Mouse (Mus musculus) embryonic facial prominence, embryonic 13.5 days (tissue): ENCODE measurements around the gene Clstn1. TPM values are rescaled to one million over a fixed set of nuclear protein-coding genes. Genes with fewer than 3 reads are reported as not detected.

Source experiments
- ATAC-seq: fragments of 200-750 bp; cut with Nextera tagmentation; 2 replicates; pipeline ENCODE4 v1.8.0; 2017; ENCODE audit warnings: low read depth; ENCODE audit not compliant: insufficient number of reproducible peaks, insufficient read depth, low FRiP score, low TSS enrichment
- H3K27ac ChIP-seq: fragments of 300-500 bp; sonication (generic); 2 replicates; pipeline ENCODE4 v1.5.1; 2015; ENCODE audit warnings: moderate library complexity, mild to moderate bottlenecking, inconsistent platforms
- H3K27me3 ChIP-seq: fragments of 300-500 bp; sonication (generic); 2 replicates; pipeline ENCODE4 v1.6.1; 2015; ENCODE audit warnings: mild to moderate bottlenecking, inconsistent platforms
- H3K36me3 ChIP-seq: fragments of 300-500 bp; sonication (generic); 2 replicates; pipeline ENCODE4 v1.6.1; 2015; ENCODE audit warnings: mild to moderate bottlenecking, inconsistent platforms
- H3K4me1 ChIP-seq: fragments of 300-500 bp; sonication (generic); 2 replicates; pipeline ENCODE4 v1.6.1; 2015; ENCODE audit warnings: inconsistent platforms
- H3K4me2 ChIP-seq: fragments of 300-500 bp; sonication (generic); 2 replicates; pipeline ENCODE4 v1.6.1; 2015; ENCODE audit warnings: moderate library complexity, mild to moderate bottlenecking, inconsistent platforms
- H3K4me3 ChIP-seq: fragments of 300-500 bp; sonication (generic); 2 replicates; pipeline ENCODE4 v1.5.1; 2015; ENCODE audit warnings: mild to moderate bottlenecking, inconsistent platforms
- H3K9ac ChIP-seq: fragments of 300-500 bp; sonication (generic); 2 replicates; pipeline ENCODE4 v1.6.1; 2015; ENCODE audit warnings: mild to moderate bottlenecking, inconsistent platforms
- H3K9me3 ChIP-seq: fragments of 300-500 bp; sonication (generic); 2 replicates; pipeline ENCODE4 v1.6.1; 2016; ENCODE audit warnings: inconsistent platforms
- WGBS: fragments of 180-500 bp; shearing (Covaris S2); methylation state at CpG from one replicate; pipeline ENCODE4 v1.1.7; 2015; ENCODE audit warnings: mixed read lengths; 5-methylcytosine and 5-hydroxymethylcytosine counted together
- polyA plus RNA-seq: library from polyadenylated mRNA; unstranded; fragments of >200 nt; fragmentation: Nextera tagmentation; extraction: Ambion mirVana; gene quantifications from 2 replicates; pipeline ENCODE4 v1.2.1, GENCODE M21; 2015

Gene Clstn1
- polyA plus RNA-seq, 1 experiment from 2014 or later: 21.5 TPM

DNA sequence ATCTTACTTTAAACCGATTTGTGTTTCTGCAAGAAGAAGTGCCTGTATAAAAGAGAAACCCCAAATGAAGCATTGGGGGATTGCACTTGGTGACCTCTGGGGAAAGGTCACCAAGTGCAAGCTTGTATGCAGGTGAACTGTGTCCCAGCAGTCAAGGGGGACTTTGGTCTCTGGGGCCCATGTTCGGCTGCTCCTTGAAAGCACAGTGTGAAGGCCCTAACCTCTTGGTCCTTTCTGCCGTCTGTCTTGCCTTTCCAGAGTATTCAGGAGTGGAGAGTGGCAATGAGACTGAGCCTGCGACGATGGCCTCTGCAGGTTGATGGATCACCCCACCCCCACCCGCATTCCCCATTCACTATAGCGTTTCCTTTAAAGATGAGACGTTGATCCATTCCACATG lies 55.1 kb downstream of the Clstn1 start:
- no peak for ATAC-seq
- Histone ChIP-seq H3K4me1 (peaks cover 14% of the 10 kb centered on the region), H3K4me2 (no peak overlapping the region), H3K9me3 (no peaks in the 10 kb centered on the region), H3K27ac (no peak overlapping the region), H3K36me3 (peaks cover 89% of the 10 kb centered on the region), H3K27me3 (no peaks in the 10 kb centered on the region), H3K4me3 (no peak overlapping the region), H3K9ac (no peak overlapping the region)
- WGBS: 43% methylated on average over 8 of the region's 8 CpGs

DNA sequence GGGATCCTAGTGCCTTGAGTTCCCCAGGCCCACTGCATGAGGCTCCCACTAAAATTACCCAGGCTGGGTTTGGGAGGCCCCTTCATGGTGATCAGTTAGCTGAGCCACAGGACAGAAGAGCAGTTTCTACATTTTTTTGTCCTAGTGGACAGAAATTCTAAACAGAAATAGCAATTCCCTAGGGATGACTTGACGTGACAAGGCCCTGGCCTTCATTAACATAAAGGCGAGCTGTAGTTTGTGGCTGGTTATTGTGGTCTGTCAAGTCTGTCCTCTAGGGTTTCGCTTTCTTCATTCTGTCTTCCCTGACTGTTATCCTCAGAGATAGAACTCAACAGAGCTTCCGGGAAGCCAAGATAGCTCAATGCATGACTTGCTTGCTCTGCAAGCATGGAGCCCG lies 55.7 kb downstream of the Clstn1 start:
- Histone ChIP-seq H3K36me3 (peaks cover 89% of the 10 kb centered on the region), H3K27me3 (no peaks in the 10 kb centered on the region), H3K4me2 (no peak overlapping the region), H3K4me3 (no peak overlapping the region), H3K9me3 (no peaks in the 10 kb centered on the region), H3K4me1 (peaks cover 14% of the 10 kb centered on the region), H3K9ac (no peak overlapping the region), H3K27ac (no peak overlapping the region)
- 70% methylated on average over 5 of the region's 5 CpGs for WGBS
- ATAC-seq: no peak

DNA sequence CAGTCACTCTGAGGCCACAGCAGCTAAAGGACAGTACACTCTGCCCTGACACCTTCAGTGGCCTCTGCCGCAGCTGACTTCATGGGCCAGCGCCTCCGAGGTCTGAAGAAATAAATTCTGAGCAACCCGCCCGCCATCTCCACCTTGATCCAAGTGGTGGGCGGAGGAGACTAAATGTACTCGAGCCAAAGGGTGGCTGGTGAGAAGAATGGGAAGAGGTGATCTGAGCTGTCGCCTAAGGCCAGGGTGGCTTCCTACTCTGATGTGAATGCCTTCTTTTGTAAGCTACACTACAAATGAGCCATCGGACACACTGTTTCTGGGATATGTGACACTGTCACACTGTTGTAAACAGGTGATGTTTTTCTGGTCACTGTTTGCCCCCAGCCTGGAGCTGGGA lies 59.5 kb downstream of the Clstn1 start:
- 91% methylated on average over 9 of the region's 9 CpGs for WGBS
- Histone ChIP-seq H3K27me3 (no peaks in the 10 kb centered on the region), H3K4me2 (no peak overlapping the region), H3K4me3 (no peak overlapping the region), H3K36me3 (peaks cover 93% of the 10 kb centered on the region), H3K9ac (no peak overlapping the region), H3K27ac (no peak overlapping the region), H3K4me1 (peaks cover 19% of the 10 kb centered on the region), H3K9me3 (no peaks in the 10 kb centered on the region)
- ATAC-seq: no peak

DNA sequence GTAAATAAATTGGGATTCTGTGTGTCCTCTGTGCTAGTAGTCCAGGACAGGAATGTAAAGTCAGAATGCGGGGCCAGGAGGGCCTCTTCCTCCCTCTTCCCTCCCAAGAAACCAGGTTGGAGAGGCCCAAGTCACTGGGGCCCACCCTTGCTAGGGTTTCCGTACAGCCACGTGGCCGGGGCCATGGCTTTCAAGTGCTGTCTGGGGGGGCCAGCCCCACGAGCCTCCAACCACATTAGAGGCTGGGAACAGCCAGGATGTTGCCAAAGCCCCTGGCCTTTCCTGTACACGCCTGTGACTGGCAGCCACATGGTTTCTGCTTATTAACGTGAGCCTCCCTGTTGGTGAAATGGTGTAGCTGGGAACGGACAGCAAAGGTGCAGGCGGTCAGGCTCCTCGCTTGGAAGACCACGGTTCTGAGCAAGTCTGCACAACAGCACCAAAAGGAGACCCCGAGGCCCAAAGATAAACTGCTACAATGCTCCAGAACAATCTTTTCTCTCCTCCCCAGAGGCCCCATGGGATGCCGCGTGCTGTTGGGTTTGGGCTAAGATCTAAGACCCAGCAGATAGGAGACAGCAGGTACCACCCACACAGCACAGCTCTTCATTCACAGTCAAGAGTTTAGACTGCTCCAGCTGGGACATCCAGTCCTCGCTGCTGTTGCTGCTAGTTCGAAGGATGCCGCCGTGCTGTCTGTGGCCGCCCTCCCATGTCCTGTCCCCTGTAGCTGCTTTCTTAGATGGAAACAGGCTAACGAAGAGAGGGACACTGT lies 62.0 kb downstream of the Clstn1 start:
- H3K36me3 ChIP-seq: peaks cover 84% of the 10 kb centered on the region
- H3K9ac ChIP-seq: no peak overlapping the region
- H3K4me1 ChIP-seq: peaks cover 7% of the 10 kb centered on the region; the same call in 1 of the 2 replicates
- WGBS: 74% methylated on average over 20 of the region's 20 CpGs
- no peaks in the 10 kb centered on the region for H3K9me3 ChIP-seq
- H3K27ac ChIP-seq: 0 out of 2 replicates have a peak overlapping the region, but pooled peaks have one; percentile 28
- ATAC-seq: no peak
- H3K4me2 ChIP-seq: no peak overlapping the region
- H3K27me3 ChIP-seq: no peaks in the 10 kb centered on the region
- H3K4me3 ChIP-seq: no peak overlapping the region

DNA sequence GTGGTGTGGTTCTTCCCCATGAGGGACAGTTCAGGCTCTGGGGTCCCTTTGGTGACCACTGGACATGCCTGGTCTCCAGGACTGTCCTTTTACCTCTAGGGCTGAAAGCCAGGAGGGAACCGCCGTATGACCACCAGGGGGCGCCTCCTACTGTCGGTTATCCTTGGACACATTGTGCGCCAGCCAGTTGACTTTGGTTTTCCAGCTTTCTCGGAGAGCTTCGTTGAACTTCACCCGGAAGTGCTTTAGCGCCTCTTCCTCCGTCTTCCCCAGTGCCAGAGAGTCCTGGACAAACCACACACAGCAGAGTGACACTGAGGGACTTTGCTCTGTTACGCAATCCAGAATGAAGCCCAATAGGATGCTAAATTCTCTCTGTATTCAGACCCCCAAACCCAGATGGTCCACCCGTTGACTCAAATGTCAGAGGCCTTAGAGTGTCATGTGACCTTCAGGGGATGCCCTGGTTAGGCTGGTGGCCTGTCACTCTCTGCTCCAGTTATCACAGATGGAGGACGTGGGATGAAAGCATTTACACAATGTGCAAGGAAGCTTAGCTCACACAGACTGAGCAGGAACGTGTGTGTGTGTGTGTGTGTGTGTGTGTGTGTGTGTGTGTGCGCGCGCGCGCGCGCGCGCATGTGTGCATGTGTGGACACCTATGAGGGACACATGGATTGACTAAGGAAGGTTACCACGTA lies 64.4 kb downstream of the Clstn1 start:
- no peaks in the 10 kb centered on the region for H3K9me3 ChIP-seq
- H3K9ac ChIP-seq: no peak overlapping the region
- WGBS: 69% methylated on average over 24 of the region's 24 CpGs
- no peak overlapping the region for H3K4me2 ChIP-seq
- H3K4me3 ChIP-seq: no peak overlapping the region
- H3K27me3 ChIP-seq: no peaks in the 10 kb centered on the region
- no peak for ATAC-seq
- H3K4me1 ChIP-seq: peaks cover 7% of the 10 kb centered on the region; the same call in 1 of the 2 replicates
- peaks cover 78% of the 10 kb centered on the region for H3K36me3 ChIP-seq
- H3K27ac ChIP-seq: no peak overlapping the region

DNA sequence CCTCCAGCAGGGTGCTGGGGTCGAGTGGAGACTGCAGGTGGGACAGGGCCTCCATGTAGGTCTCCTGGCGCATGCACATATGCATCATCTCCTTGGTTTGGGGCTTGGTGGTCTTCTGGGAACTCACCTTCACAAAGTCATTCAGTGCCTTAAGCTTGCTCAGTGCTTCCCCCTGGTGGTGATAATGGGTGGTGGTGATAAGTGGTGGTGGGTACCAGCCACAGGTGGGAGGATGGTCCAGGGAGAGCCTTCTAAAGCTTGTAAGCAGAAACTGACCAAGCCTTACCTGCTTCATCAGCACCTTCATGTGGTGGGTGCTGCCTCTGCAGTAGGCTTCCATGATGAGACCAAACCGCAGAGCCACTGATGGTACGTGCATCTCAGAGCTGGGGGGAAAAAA lies 68.0 kb downstream of the Clstn1 start:
- Histone ChIP-seq H3K9ac (no peak overlapping the region), H3K27ac (no peak overlapping the region), H3K4me1 (no peaks in the 10 kb centered on the region), H3K36me3 (peaks cover 53% of the 10 kb centered on the region), H3K9me3 (no peaks in the 10 kb centered on the region), H3K27me3 (no peaks in the 10 kb centered on the region), H3K4me2 (no peak overlapping the region), H3K4me3 (no peak overlapping the region)
- ATAC-seq: no peak
- 91% methylated on average over 4 of the region's 4 CpGs for WGBS

DNA sequence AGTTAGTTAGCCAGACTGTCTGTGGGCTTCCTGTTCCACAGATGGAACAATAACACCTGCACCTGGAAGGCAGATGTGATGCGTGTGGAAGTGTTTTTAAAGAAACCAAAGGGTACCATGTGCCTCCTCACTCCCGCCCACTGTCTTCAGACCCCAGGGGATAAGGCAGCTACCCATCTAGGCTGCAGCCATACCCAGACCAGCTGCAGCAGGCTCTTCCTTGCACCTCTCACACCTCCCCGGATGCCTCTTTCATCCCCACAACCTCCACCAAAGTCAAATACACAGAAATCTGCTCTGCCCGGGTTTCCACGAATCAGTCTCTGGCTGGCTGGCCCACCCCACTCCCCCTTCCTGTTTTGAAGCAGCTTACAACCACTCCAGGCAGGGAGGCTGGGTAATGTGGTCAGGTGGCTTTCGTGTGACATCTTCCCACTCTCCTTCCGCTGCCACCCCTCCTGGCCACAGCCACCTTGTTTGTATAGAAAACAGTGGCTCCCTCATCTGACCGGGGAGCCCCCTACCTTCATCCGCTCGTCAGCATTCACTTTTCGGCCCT lies 71.7 kb downstream of the Clstn1 start:
- no peaks in the 10 kb centered on the region for H3K27me3 ChIP-seq
- WGBS: 72% methylated on average over 11 of the region's 11 CpGs
- H3K36me3 ChIP-seq: peaks cover 25% of the 10 kb centered on the region
- no peak overlapping the region for H3K9ac ChIP-seq
- no peak overlapping the region for H3K27ac ChIP-seq
- H3K4me2 ChIP-seq: no peak overlapping the region
- no peak; the same call in 1 of the 2 replicates for ATAC-seq
- no peak overlapping the region for H3K4me3 ChIP-seq
- H3K9me3 ChIP-seq: no peaks in the 10 kb centered on the region
- H3K4me1 ChIP-seq: 0 out of 2 replicates have a peak, but pooled peaks cover 3% of the 10 kb centered on the region

DNA sequence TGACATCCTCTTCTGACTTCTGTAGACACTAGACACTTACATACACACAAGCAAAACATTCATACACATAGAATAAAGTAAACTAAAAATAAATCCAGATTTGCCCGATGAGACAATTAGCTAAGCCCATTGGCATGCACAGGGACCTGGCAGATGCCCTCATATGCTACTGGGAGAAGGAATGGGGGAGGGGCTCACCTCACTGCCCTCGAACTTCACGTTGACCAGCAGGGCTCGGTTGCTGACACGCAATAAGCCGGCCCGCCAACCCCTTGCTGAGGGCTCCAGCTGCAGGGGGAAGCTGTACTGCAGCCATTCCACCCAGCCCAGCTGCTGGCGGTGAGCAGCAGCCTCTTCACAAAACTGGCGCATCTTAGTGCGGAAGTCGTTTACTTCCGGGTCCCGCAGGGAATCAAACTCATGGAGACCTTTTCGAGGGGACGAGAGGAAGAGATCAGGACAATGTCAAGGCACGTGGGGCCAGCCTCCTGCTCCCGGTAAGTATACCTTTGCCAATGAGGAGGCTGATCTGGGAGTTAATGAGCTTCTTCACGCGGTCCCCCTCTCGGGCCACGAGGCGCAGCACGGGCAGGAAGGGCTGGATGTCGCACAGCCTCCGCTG lies 73.3 kb downstream of the Clstn1 start:
- Histone ChIP-seq H3K27ac (no peak overlapping the region), H3K36me3 (peaks cover 14% of the 10 kb centered on the region), H3K27me3 (no peaks in the 10 kb centered on the region), H3K4me3 (no peak overlapping the region), H3K9ac (no peak overlapping the region), H3K4me2 (no peak overlapping the region), H3K9me3 (no peaks in the 10 kb centered on the region), H3K4me1 (peaks cover 6% of the 10 kb centered on the region)
- 73% methylated on average over 25 of the region's 25 CpGs for WGBS
- ATAC-seq: no peak

DNA sequence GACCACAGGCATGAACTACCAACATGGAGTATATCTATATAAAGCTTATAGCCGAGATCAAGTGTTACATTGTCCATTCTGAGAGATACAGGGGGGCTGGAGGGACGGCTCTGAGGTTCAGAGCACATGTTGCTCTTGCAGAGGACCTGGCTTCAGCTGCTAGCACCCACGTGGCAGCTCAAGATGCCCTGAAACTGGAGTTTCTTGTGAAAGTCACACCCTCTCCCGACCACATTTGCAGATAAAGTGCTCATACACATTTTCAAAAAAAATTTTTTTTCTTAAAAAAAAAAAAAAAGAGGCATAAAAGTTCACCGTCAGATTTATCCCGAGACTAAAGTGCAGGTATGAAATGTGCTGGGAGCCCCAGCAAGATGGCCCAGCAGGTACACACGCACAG lies 74.3 kb downstream of the Clstn1 start:
- Histone ChIP-seq H3K4me1 (peaks cover 6% of the 10 kb centered on the region), H3K27ac (no peak overlapping the region), H3K4me3 (no peak overlapping the region), H3K9ac (no peak overlapping the region), H3K27me3 (no peaks in the 10 kb centered on the region), H3K9me3 (no peaks in the 10 kb centered on the region), H3K36me3 (peaks cover 9% of the 10 kb centered on the region), H3K4me2 (no peak overlapping the region)
- WGBS: 83% methylated on average over 7 of the region's 7 CpGs
- ATAC-seq: no peak

DNA sequence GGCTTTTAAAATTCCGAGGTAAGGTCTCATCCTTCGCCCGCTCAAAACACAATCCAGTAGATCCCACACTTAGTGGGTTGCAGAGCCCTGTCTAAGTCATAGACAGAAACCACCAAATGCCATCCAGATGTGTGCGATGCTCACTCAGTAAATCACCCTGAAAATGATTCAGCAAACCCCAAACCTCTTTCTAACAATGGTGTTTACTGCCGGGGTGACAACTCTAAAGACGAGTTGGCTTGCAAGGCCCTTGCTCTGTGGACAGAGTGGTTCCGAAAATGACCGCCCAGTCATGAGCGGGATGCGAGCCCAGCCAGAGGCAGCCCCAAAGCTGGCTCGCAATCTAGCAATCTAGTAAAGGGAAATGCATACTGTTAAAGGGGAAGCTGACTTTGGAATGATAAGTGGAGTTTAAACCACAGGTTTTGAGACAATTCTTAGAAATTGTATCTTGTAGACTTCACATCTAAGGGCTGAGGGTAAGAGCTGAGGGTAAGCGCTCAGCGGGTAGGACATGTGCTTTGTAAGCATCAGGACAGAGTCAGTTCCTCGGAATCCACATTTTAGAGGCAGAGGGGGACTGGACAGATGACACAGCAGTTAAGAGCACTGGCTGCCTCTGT lies 75.8 kb downstream of the Clstn1 start:
- H3K27ac ChIP-seq: 0 out of 2 replicates have a peak overlapping the region, but pooled peaks have one; percentile 28
- H3K27me3 ChIP-seq: no peaks in the 10 kb centered on the region
- peaks cover 6% of the 10 kb centered on the region for H3K4me1 ChIP-seq
- no peak overlapping the region for H3K4me3 ChIP-seq
- H3K4me2 ChIP-seq: no peak overlapping the region
- H3K9me3 ChIP-seq: no peaks in the 10 kb centered on the region
- no peak for ATAC-seq
- WGBS: 72% methylated on average over 14 of the region's 14 CpGs
- peaks cover 5% of the 10 kb centered on the region; the same call in 1 of the 2 replicates for H3K36me3 ChIP-seq
- H3K9ac ChIP-seq: no peak overlapping the region

DNA sequence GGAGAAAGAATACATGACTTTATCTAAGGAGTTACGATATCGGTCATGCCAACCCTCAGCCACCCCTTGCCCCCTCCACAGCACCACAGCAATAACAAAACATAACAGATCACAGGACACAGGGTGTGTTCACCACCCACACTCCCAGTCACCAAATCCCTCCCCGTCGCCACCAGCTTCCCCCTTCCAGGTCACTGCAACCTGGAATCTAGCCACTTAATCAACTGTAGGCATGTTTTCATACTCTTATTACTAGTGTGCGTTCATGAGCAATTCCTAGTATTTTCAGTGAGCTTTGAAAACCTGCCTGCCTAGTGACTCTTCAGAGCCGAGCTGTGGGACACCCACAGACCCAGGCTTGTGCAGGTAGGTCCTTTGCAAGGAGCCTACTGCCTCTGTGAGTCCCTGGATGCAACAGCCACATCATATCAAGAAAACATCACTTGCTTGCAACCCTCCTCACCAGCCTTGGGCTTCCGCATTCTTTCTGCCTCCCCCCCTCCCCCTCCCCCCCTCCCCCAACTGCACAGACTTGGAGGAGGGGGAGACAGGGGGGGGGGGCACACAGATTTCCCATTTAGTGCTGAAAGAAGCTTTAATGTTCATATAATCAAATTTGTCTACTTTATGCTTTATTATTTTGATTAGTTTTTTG lies 77.7 kb downstream of the Clstn1 start:
- Histone ChIP-seq H3K36me3 (0 out of 2 replicates have a peak, but pooled peaks cover under 1% of the 10 kb centered on the region), H3K27ac (no peak overlapping the region), H3K27me3 (no peaks in the 10 kb centered on the region), H3K4me2 (no peak overlapping the region), H3K9ac (no peak overlapping the region), H3K4me1 (peaks cover 6% of the 10 kb centered on the region), H3K9me3 (no peaks in the 10 kb centered on the region), H3K4me3 (no peak overlapping the region)
- ATAC-seq: no peak
- 69% methylated on average over 7 of the region's 7 CpGs for WGBS
